Mouse (Mus musculus) embryonic fibroblast, embryonic 13.5 days (primary cell): Measurements from ENCODE around the gene Parp9.

ENCODE experiments used
- CTCF ChIP-seq: IDR thresholded peaks from 2 replicates; pipeline ENCODE4 v1.5.1; 2011; ENCODE audit warnings: mild to moderate bottlenecking, control low read depth, low read length, moderate library complexity, borderline replicate concordance; ENCODE audit not compliant: insufficient read depth
- POLR2A ChIP-seq: IDR thresholded peaks from 2 replicates; pipeline ENCODE4 v1.6.1; 2011; ENCODE audit warnings: low read depth, mild to moderate bottlenecking, control low read depth, low read length, moderate library complexity

DNA sequence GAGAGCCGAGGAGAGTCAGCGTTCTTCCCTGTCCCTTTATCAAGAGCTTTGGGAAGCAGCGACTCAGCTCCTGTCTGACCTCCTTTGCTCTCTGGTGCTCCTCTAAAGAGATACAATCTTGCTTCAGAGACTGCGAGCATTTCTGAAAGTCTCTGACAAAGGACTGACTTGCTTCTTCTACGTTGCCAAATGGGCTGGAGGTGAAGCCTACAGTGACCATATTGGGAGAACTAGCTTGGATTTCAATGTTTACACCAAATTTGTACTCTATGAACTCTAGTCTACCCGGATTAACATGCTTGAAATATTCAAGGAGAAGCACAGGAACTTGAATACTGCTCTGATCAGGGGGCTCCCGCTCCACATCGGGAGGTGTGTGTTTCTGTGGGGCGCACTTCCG, 5.1 kb upstream of the Parp9 start:
- TF ChIP-seq CTCF (no peak), POLR2A (no peak)
